Mouse (Mus musculus): ENCODE measurements around the gene Gm20834. TPM values are rescaled to one million over a fixed set of nuclear protein-coding genes. Genes with fewer than 3 reads are reported as not detected.
"Not testable (repeated sequence)": the region's sequence is repeated elsewhere in the genome, so short reads cannot be mapped to it uniquely, and the experiment has no call there.

Gm20834 gene
- not detected in 2 replicates for polyA plus RNA-seq (2015; fragmentation: Nextera tagmentation; extraction: Ambion mirVana)

DNA sequence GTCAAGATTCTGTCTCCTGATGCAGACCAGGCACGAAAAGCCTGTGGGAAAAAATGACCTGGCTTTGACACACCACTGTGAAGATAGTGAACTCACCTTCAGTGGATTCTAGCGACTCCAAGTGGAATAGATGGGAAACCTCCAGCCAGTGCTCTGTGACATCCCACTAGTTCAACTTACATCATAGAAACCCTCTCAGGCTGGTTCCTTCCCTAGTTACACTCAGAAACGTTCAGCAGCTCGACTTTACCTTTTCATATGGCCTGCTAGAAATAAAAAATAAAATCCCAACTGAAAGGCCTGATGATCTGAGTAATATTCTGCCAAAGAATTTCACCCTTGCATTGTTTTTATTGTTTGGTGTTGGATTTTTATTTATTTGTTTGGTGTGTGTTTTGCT is at the start of gene Gm20834:
Gene Gm20834 (minus strand): TSS at position 101 of the 400 bp plus-strand sequence.
- not testable (repeated sequence) for ATAC-seq (ENCODE audit: low FRiP score, low read depth); H3K4me3 ChIP-seq; H3K9me3 ChIP-seq; H3K36me3 ChIP-seq; H3K4me1 ChIP-seq (replicated peaks); H3K9ac ChIP-seq; H3K27ac ChIP-seq (replicated peaks); H3K27me3 ChIP-seq; H3K4me2 ChIP-seq
- WGBS, result 56% methylated on average over 4 of the region's 4 CpGs

Other genes starting within 250 kb of the Gm20834 start
- gene Gm21310, start 177.4 kb downstream of the Gm20834 start, polyA plus RNA-seq (2015; fragmentation: Nextera tagmentation; extraction: Ambion mirVana), result not detected in 2 replicates
- not detected in 2 replicates for gene Gm28510, start 88.1 kb upstream of the Gm20834 start, polyA plus RNA-seq (2015; fragmentation: Nextera tagmentation; extraction: Ambion mirVana)
- not detected in 2 replicates for gene Gm20737, start 211.5 kb upstream of the Gm20834 start, polyA plus RNA-seq (2015; fragmentation: Nextera tagmentation; extraction: Ambion mirVana)
- gene Gm21775, start 228.9 kb upstream of the Gm20834 start, polyA plus RNA-seq (2015; fragmentation: Nextera tagmentation; extraction: Ambion mirVana), result not detected in 2 replicates

Data from hindbrain, embryonic 15.5 days (tissue).